Mouse (Mus musculus) embryonic facial prominence, embryonic 11.5 days (tissue): ENCODE measurements around the gene Thbs1. TPM values are rescaled to one million over a fixed set of nuclear protein-coding genes. Genes with fewer than 3 reads are reported as not detected.

Experiments used
- ATAC-seq: fragments of 200-750 bp; cut with Nextera tagmentation; replicated peaks from 2 replicates; pipeline ENCODE4 v1.8.0; 2017; ENCODE audit warnings: low read depth; ENCODE audit not compliant: insufficient number of reproducible peaks, low FRiP score, low TSS enrichment
- DNase-seq: peaks from one replicate; pipeline ENCODE4 v3.0.0-alpha.2; 2015; ENCODE audit warnings: low spot score
- H3K27ac ChIP-seq: fragments of 300-500 bp; sonication (generic); replicated peaks from 2 replicates; pipeline ENCODE4 v1.5.1; 2014; ENCODE audit warnings: mild to moderate bottlenecking, low read depth, low read length, control low read depth
- H3K27me3 ChIP-seq: fragments of 300-500 bp; sonication (generic); 2 replicates; pipeline ENCODE4 v1.6.1; 2014; ENCODE audit warnings: mild to moderate bottlenecking, low read length, moderate library complexity, mixed read lengths; ENCODE audit not compliant: control insufficient read depth, insufficient read depth
- H3K36me3 ChIP-seq: fragments of 300-500 bp; sonication (generic); replicated peaks from 2 replicates; pipeline ENCODE4 v1.6.1; 2014; ENCODE audit warnings: low read depth, mild to moderate bottlenecking, low read length, moderate library complexity, mixed read lengths; ENCODE audit not compliant: control insufficient read depth, insufficient read depth
- H3K4me1 ChIP-seq: fragments of 300-500 bp; sonication (generic); 2 replicates; pipeline ENCODE4 v1.6.1; 2014; ENCODE audit warnings: low read length, mixed read lengths; ENCODE audit not compliant: control insufficient read depth, insufficient read depth
- H3K4me2 ChIP-seq: fragments of 300-500 bp; sonication (generic); 2 replicates; pipeline ENCODE4 v1.6.1; 2014; ENCODE audit warnings: low read depth, mild to moderate bottlenecking, control low read depth, low read length, moderate library complexity
- H3K4me3 ChIP-seq: fragments of 300-500 bp; sonication (generic); 2 replicates; pipeline ENCODE4 v1.5.1; 2014; ENCODE audit warnings: low read depth, low read length, control low read depth
- H3K9ac ChIP-seq: fragments of 300-500 bp; sonication (generic); replicated peaks from 2 replicates; pipeline ENCODE4 v1.6.1; 2014; ENCODE audit warnings: mild to moderate bottlenecking, control low read depth, low read length
- H3K9me3 ChIP-seq: fragments of 300-500 bp; sonication (generic); replicated peaks from 2 replicates; pipeline ENCODE4 v1.6.1; 2016; ENCODE audit warnings: mild to moderate bottlenecking, low read length, inconsistent platforms, mixed read lengths; ENCODE audit not compliant: control insufficient read depth
- WGBS: fragments of 180-500 bp; shearing (Covaris S2); extraction: QIAGEN DNeasy Blood & Tissue Kit; methylation state at CpG from one replicate; pipeline ENCODE4 v1.1.7; 2014; 5-methylcytosine and 5-hydroxymethylcytosine counted together
- polyA plus RNA-seq: library from polyadenylated mRNA; unstranded; fragments of >200 nt; fragmentation: Nextera tagmentation; extraction: Ambion mirVana; gene quantifications from 2 replicates; pipeline ENCODE4 v1.2.1, GENCODE M21; 2014

Thbs1 gene
- polyA plus RNA-seq, 1 experiment from 2014 or later, result 50.7 TPM

DNA sequence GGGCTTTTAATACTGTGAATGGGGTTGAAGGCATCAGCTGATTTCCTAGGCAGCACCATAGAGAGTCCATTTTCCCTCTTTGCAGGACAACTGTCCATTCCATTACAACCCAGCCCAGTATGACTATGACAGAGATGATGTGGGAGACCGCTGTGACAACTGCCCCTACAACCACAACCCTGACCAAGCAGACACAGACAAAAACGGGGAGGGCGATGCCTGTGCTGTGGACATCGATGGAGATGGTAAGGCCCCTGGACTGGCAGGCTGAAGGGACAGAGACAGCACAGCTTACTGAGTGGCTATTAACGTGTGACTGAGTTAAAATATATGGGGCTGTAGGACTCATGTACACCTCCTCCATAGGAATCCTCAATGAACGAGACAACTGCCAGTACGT is 9.1 kb downstream of the Thbs1 start:
- no peaks in the 10 kb centered on the region for H3K27me3 ChIP-seq
- no peak overlapping the region for H3K27ac ChIP-seq
- no peak overlapping the region for H3K9ac ChIP-seq
- no peak overlapping the region for H3K4me2 ChIP-seq
- H3K36me3 ChIP-seq, result peaks cover 2% of the 10 kb centered on the region
- H3K4me1 ChIP-seq, result 0 out of 2 replicates have a peak, but pooled peaks cover 4% of the 10 kb centered on the region
- H3K4me3 ChIP-seq, result no peak overlapping the region
- H3K9me3 ChIP-seq, result no peaks in the 10 kb centered on the region
- WGBS, result 92% methylated on average over 7 of the region's 7 CpGs
- no peak for DNase-seq
- no peak for ATAC-seq

DNA sequence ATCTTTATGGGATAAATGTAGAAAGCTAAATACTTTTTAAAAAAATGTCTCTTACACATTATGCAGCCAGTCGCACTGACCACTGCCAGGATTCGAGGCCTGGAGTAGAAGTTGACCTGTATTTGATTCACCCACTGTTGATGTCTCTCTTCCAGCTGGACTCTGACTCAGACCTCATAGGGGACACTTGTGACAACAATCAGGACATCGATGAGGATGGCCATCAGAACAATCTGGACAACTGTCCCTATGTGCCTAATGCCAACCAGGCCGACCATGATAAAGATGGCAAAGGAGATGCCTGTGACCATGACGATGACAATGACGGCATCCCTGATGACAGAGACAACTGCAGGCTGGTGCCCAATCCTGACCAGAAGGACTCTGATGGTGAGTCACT is 10.6 kb downstream of the Thbs1 start:
- no peak overlapping the region for H3K4me3 ChIP-seq
- no peak overlapping the region for H3K9ac ChIP-seq
- no peak overlapping the region for H3K4me2 ChIP-seq
- no peak overlapping the region for H3K27ac ChIP-seq
- 95% methylated on average over 6 of the region's 6 CpGs for WGBS
- DNase-seq, result no peak
- H3K4me1 ChIP-seq, result 0 out of 2 replicates have a peak, but pooled peaks cover 4% of the 10 kb centered on the region
- H3K36me3 ChIP-seq, result peaks cover 2% of the 10 kb centered on the region
- H3K9me3 ChIP-seq, result no peaks in the 10 kb centered on the region
- no peaks in the 10 kb centered on the region for H3K27me3 ChIP-seq
- ATAC-seq, result no peak

DNA sequence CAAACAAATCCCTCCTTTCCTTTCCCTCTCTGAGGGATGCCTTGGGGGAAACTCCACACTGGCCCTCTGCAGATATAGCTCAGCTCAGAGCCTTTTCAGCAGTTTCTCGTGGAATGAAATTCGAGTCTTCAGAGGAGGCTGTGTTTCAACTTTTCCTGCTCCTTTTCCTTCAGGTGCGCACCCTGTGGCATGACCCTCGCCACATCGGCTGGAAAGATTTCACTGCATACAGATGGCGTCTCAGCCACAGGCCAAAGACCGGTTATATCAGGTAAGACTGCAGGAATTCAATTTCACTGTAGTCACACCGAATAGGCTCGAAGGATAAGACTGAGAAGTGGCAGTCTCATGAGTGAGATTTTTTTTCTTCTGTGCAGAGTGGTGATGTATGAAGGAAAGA is 12.1 kb downstream of the Thbs1 start:
- Histone ChIP-seq H3K36me3 (peaks cover 2% of the 10 kb centered on the region), H3K9me3 (no peaks in the 10 kb centered on the region), H3K4me1 (0 out of 2 replicates have a peak, but pooled peaks cover 4% of the 10 kb centered on the region), H3K4me3 (no peak overlapping the region), H3K27me3 (no peaks in the 10 kb centered on the region), H3K27ac (no peak overlapping the region), H3K4me2 (no peak overlapping the region), H3K9ac (no peak overlapping the region)
- ATAC-seq, result no peak
- DNase-seq, result no peak
- WGBS, result 78% methylated on average over 9 of the region's 9 CpGs

DNA sequence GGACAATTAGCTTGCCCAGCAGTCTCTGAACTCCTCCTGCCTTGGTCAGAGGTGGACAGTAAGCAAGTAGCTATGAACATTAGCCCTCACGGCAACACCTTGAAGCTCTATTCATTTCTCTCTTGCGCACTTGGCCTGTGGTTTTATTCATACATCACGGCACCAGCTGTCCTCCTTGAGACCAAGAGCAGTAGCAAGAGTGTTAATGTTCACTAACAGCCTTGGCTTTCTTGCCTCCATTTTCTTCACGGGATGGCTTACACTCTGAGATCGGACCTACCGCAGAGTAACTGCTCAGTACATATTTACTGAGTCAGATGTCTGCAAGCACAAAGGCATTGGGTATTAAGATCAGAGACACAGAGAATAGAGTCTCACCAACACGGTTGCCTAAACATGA is 12.8 kb downstream of the Thbs1 start:
- DNase-seq (no peak), ATAC-seq (no peak)
- Histone ChIP-seq H3K4me2 (no peak overlapping the region), H3K9ac (no peak overlapping the region), H3K4me1 (0 out of 2 replicates have a peak, but pooled peaks cover 4% of the 10 kb centered on the region), H3K4me3 (no peak overlapping the region), H3K27ac (no peak overlapping the region), H3K36me3 (peaks cover 2% of the 10 kb centered on the region), H3K9me3 (no peaks in the 10 kb centered on the region), H3K27me3 (no peaks in the 10 kb centered on the region)
- WGBS, result 85% methylated on average over 7 of the region's 7 CpGs

DNA sequence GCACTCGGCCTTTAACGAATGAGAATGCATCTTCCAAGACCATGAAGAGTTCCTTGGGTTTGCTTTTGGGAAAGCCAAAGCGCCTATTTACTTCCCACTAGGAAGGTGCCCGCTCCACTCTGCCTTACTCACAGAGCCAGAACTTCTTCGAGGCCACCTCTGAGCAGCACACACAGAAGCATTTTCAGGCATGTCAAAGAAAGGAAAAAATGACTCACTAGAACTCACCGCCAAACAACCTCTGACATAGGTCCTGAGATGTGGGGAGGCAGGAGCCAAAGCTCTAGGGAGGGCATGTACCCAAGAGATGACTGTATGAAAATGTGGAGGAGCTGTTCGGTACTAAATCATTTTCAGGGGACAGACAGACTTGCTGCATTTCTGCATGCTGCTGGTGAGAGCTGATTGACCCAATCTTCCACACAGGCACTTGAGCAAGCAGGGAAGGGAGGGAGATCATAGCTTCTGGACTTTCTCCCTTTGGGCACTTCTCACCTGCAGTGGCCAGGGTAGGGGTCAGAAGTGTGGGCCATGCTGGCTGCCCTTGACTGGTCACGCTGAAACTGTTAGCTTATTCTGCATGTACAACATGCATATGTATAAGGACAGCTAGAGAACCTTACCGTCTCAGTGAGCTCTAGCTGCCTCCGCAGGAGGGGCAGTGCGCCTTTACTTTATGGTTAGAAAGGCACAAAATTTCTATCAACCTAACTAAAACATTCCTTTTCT is 13.7 kb downstream of the Thbs1 start:
- H3K4me3 ChIP-seq, result no peak overlapping the region
- no peak for ATAC-seq
- no peak overlapping the region for H3K27ac ChIP-seq
- H3K4me2 ChIP-seq, result no peak overlapping the region
- H3K36me3 ChIP-seq, result no peaks in the 10 kb centered on the region; the same call in none of the 2 replicates
- H3K4me1 ChIP-seq, result 0 out of 2 replicates have a peak, but pooled peaks cover 4% of the 10 kb centered on the region
- no peak for DNase-seq
- no peaks in the 10 kb centered on the region for H3K9me3 ChIP-seq
- no peaks in the 10 kb centered on the region for H3K27me3 ChIP-seq
- WGBS, result 83% methylated on average over 11 of the region's 11 CpGs
- H3K9ac ChIP-seq, result no peak overlapping the region

DNA sequence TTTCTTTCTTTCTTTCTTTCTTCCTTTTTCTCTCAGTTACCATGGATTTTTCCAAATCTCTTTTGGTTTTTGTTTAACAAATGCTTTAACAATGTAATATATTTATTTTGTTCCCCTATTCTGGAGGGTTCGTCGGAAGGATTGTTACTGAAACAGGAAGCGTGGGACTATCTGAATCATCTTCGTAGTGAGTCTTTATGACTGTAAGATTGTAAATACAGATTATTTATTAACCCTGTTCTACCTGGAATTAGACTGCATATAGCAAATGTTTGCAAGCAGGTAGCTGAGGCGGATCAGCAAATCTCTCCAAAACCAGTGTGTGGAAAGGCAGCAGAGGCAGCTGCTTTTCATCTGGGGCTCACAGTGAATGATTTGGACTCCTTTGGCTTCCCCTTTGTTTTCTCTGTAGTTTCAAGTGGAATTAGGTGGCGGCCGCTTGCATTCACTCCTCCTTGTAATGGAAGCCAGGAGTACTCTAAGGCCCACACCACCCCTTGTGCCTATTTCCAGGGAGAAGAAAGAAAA is 14.3 kb downstream of the Thbs1 start:
- no peaks in the 10 kb centered on the region for H3K9me3 ChIP-seq
- no peaks in the 10 kb centered on the region for H3K27me3 ChIP-seq
- ATAC-seq (no peak), DNase-seq (no peak)
- H3K9ac ChIP-seq, result no peak overlapping the region
- H3K4me2 ChIP-seq, result no peak overlapping the region
- H3K4me3 ChIP-seq, result no peak overlapping the region
- 0 out of 2 replicates have a peak, but pooled peaks cover 4% of the 10 kb centered on the region for H3K4me1 ChIP-seq
- no peak overlapping the region for H3K27ac ChIP-seq
- no peaks in the 10 kb centered on the region; the same call in none of the 2 replicates for H3K36me3 ChIP-seq
- WGBS, result 70% methylated on average over 7 of the region's 7 CpGs

DNA sequence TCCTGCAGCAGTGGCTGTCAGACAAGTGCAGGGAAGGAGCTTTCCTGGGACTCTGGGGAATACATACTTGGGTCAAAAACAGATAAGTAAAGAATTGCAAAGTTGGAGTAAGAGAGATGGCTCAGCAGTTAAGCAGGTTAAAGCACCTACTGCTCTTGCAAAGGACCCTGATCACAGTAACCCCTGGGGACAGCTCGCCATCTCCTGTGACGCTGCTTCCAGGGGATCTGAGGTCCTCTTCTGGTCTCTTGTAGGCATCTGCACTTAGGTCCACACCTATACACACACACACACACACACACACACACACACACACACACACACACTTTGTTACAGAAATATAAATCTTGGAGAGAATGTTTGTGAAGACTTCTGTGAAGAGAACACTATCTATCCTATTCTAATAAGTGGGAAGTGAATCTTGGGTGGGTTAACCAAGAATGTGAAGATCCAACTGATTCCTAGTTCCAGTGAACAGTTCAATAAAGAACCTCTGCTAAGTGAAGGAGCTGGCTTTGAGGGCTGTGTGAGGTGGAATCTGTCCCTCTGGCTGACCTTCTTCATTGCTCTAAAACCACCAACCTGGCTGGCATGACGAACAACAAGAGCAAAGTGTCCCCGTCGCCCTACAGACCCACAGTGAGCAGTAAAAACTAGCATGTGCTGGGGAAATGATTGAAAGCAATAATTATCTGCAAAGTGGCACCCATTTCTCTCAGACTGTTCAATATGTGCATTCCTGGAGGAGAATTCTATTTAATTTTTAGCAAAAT is 16.0 kb downstream of the Thbs1 start:
- Histone ChIP-seq H3K4me1 (0 out of 2 replicates have a peak, but pooled peaks cover 4% of the 10 kb centered on the region), H3K36me3 (no peaks in the 10 kb centered on the region; the same call in 1 of the 2 replicates), H3K27me3 (no peaks in the 10 kb centered on the region), H3K4me3 (no peak overlapping the region), H3K9ac (no peak overlapping the region), H3K27ac (no peak overlapping the region), H3K4me2 (no peak overlapping the region), H3K9me3 (no peaks in the 10 kb centered on the region)
- no peak for ATAC-seq
- WGBS, result 81% methylated on average over 5 of the region's 5 CpGs
- no peak for DNase-seq

DNA sequence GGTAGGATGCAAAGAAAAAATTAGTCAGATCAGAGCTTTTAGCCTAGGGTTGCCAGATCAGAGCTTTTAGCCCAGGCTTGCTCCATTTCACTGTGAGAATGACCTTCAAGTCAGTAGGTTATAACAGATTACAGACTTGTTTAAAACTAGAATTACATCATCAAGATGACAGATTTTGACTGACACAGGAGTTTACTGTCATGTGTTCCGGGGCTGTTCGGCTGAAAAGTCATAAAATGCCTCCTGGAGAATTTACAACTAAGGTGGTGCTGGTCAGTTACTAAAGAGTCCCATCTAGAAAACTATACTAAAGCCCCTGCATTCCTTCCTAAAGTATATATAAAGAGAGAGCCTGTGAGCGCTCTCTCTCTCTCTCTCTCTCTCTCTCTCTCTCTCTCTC is 16.6 kb downstream of the Thbs1 start:
- no peak overlapping the region for H3K4me2 ChIP-seq
- H3K36me3 ChIP-seq, result no peaks in the 10 kb centered on the region; the same call in 1 of the 2 replicates
- H3K4me1 ChIP-seq, result 0 out of 2 replicates have a peak, but pooled peaks cover 4% of the 10 kb centered on the region
- DNase-seq (no peak), ATAC-seq (no peak)
- H3K27me3 ChIP-seq, result no peaks in the 10 kb centered on the region
- H3K27ac ChIP-seq, result no peak overlapping the region
- H3K4me3 ChIP-seq, result no peak overlapping the region
- WGBS, result 75% methylated on average over 3 of the region's 3 CpGs
- H3K9me3 ChIP-seq, result no peaks in the 10 kb centered on the region
- H3K9ac ChIP-seq, result no peak overlapping the region
